Mouse (Mus musculus) lung, adult 2 months (tissue): Measurements from ENCODE around the gene Cryba1.

ENCODE experiments used
- CTCF ChIP-seq: fragments of 200-500 bp; IDR thresholded peaks from 2 replicates; pipeline ENCODE4 v1.5.1; 2011; ENCODE audit warnings: mild to moderate bottlenecking, low read length, control low read depth; ENCODE audit not compliant: insufficient read depth
- POLR2A ChIP-seq: fragments of 200-500 bp; IDR thresholded peaks from 2 replicates; pipeline ENCODE4 v1.6.1; 2011; ENCODE audit warnings: low read depth, mild to moderate bottlenecking, control low read depth, low read length, borderline replicate concordance; ENCODE audit errors: extremely low read depth

- TF ChIP-seq CTCF, result no peak
- TF ChIP-seq POLR2A, result no peak
Observed at GRCm38 (mm10) chr11:77769496-77769895, 44.4 kb upstream of the Cryba1 start.
